Mouse (Mus musculus) spleen, adult 2 months (tissue): ENCODE results near the gene Pakap.

Experiments
- CTCF ChIP-seq: fragments of 200-500 bp; IDR thresholded peaks from 2 replicates; pipeline ENCODE4 v1.5.1; 2011; ENCODE audit warnings: mild to moderate bottlenecking, inconsistent platforms; ENCODE audit not compliant: insufficient read depth, insufficient read length, insufficient replicate concordance; ENCODE audit errors: extremely low read depth
- POLR2A ChIP-seq: fragments of 200-500 bp; IDR thresholded peaks from 2 replicates; pipeline ENCODE4 v1.6.1; 2011; ENCODE audit warnings: low read depth, low read length, inconsistent platforms

- TF ChIP-seq POLR2A = no peak
- TF ChIP-seq CTCF = no peak
Measured at GRCm38 (mm10) chr4:57694356-57695136, 126.6 kb downstream of the Pakap start.
